In genomic region chr11:49872779-49873178, GRCm38 (mm10) we compare ENCODE assay signal across 23 mouse cellular contexts. TPM values are rescaled to one million over a fixed set of nuclear protein-coding genes. Genes with fewer than 3 reads are reported as not detected.
A peak's percentile ranks its signal among the peaks of the same experiment; 100 is the strongest.
DNase-seq lines count a peak whose midpoint lies in the region; ATAC-seq and TF ChIP-seq lines count a peak whose summit lies in the region.
"Had no signal": no experiment of that assay in that cellular context is flagged by ENCODE, and none has a peak within 500 bp of the region (broad histone marks: within the 10 kb centered on the region; RNA-seq: fewer than 3 reads in every experiment).

No protein-coding gene starts in this region.

- TF ChIP-seq CTCF in stomach, postnatal 0 days (IDR thresholded peaks at IDR 0.05; ENCODE audit: low read depth): no peak

- H3K4me1 ChIP-seq in heart, embryonic 11.5 days (ENCODE audit: control insufficient read depth, insufficient read depth, low read length): peaks cover 16% of the 10 kb centered on the region
- peaks cover 22% of the 10 kb centered on the region for H3K4me1 ChIP-seq in liver, embryonic 13.5 days (replicated peaks)
- H3K4me1 ChIP-seq in stomach, postnatal 0 days (replicated peaks; ENCODE audit: control insufficient read depth, insufficient read depth): no peaks in the 10 kb centered on the region
- H3K4me1 ChIP-seq in forebrain, embryonic 13.5 days: peaks cover 10% of the 10 kb centered on the region
- H3K4me1 ChIP-seq: embryonic facial prominence, embryonic 12.5 days; limb, embryonic 15.5 days; stomach, embryonic 15.5 days had no signal

- 86% methylated on average over 6 of the region's 6 CpGs for WGBS in heart, embryonic 11.5 days (ENCODE audit: insufficient replicate concordance)
- 43% methylated on average over 6 of the region's 6 CpGs for WGBS in liver, embryonic 13.5 days (ENCODE audit: insufficient replicate concordance)
- 92% methylated on average over 6 of the region's 6 CpGs for WGBS in stomach, postnatal 0 days
- 97% methylated on average over 6 of the region's 6 CpGs for WGBS in forebrain, embryonic 13.5 days

- no peak for DNase-seq in heart, adult 8-10 months (ENCODE audit: low spot score)
- peak; percentile 59 for DNase-seq in c-Kit-positive CD71-positive TER-119-positive erythroid progenitor cells, embryonic 14.5 days (ENCODE audit: low spot score)
- peak; percentile 69 for DNase-seq in liver, embryonic 13.5 days
- peak; percentile 10 for DNase-seq in stomach, postnatal 0 days (ENCODE audit: low spot score)
- DNase-seq in cerebellum, postnatal 4 days (ENCODE audit: low spot score in 2 of 2): no peak
- no peak for DNase-seq in thymus, postnatal 4 days
- DNase-seq: cerebellum, adult 9-10 months; heart, adult 18-20 months; kidney, adult 8-10 months; kidney, postnatal 25 days; thymus, postnatal 36 days had no signal

- ATAC-seq in heart, embryonic 11.5 days (replicated peaks; ENCODE audit: insufficient number of reproducible peaks, low FRiP score, low TSS enrichment): peak; percentile 64
- ATAC-seq in liver, embryonic 13.5 days (ENCODE audit: low read depth): peak; percentile 90
- ATAC-seq in stomach, postnatal 0 days (ENCODE audit: low FRiP score, low TSS enrichment): no peak
- no peak for ATAC-seq in forebrain, embryonic 13.5 days
- ATAC-seq: forebrain, embryonic 16.5 days; inflammation-experienced regulatory T-cells, adult 6 months; lung, postnatal 0 days had no signal

- no peaks in the 10 kb centered on the region for H3K9me3 ChIP-seq in heart, embryonic 11.5 days (replicated peaks; ENCODE audit: control insufficient read depth, low read length)
- no peaks in the 10 kb centered on the region for H3K9me3 ChIP-seq in liver, embryonic 13.5 days (replicated peaks)
- H3K9me3 ChIP-seq in stomach, postnatal 0 days (ENCODE audit: control insufficient read depth, low read length): no peaks in the 10 kb centered on the region
- no peaks in the 10 kb centered on the region for H3K9me3 ChIP-seq in forebrain, embryonic 13.5 days (replicated peaks)
- H3K9me3 ChIP-seq: embryonic facial prominence, embryonic 12.5 days; hindbrain, embryonic 13.5 days; limb, embryonic 15.5 days; midbrain, embryonic 13.5 days; neural tube, embryonic 12.5 days; stomach, embryonic 15.5 days had no signal

- no peaks in the 10 kb centered on the region for H3K27me3 ChIP-seq in heart, embryonic 11.5 days (ENCODE audit: control insufficient read depth, insufficient read depth, low read length)
- H3K27me3 ChIP-seq in liver, embryonic 13.5 days: no peaks in the 10 kb centered on the region
- no peaks in the 10 kb centered on the region for H3K27me3 ChIP-seq in stomach, postnatal 0 days (ENCODE audit: control insufficient read depth, insufficient read depth, low read length)
- no peaks in the 10 kb centered on the region for H3K27me3 ChIP-seq in forebrain, embryonic 13.5 days
- H3K27me3 ChIP-seq: CH12.LX; embryonic facial prominence, embryonic 12.5 days; hindbrain, embryonic 13.5 days; limb, embryonic 15.5 days; midbrain, embryonic 13.5 days; neural tube, embryonic 12.5 days; stomach, embryonic 15.5 days had no signal

- no peak overlapping the region for H3K4me3 ChIP-seq in heart, embryonic 11.5 days (ENCODE audit: low read depth, low read length)
- no peak overlapping the region for H3K4me3 ChIP-seq in liver, embryonic 13.5 days (replicated peaks)
- H3K4me3 ChIP-seq in stomach, postnatal 0 days (ENCODE audit: low read depth, low read length): no peak overlapping the region
- H3K4me3 ChIP-seq in forebrain, embryonic 13.5 days: no peak overlapping the region
- H3K4me3 ChIP-seq: embryonic facial prominence, embryonic 12.5 days; hindbrain, embryonic 13.5 days; limb, embryonic 15.5 days; midbrain, embryonic 13.5 days; neural tube, embryonic 12.5 days; stomach, embryonic 15.5 days had no signal

- H3K4me2 ChIP-seq in heart, embryonic 11.5 days: no peak overlapping the region
- peak overlapping the region; percentile 23 for H3K4me2 ChIP-seq in liver, embryonic 13.5 days
- no peak overlapping the region for H3K4me2 ChIP-seq in stomach, postnatal 0 days (replicated peaks; ENCODE audit: low read depth)
- no peak overlapping the region for H3K4me2 ChIP-seq in forebrain, embryonic 13.5 days
- H3K4me2 ChIP-seq: embryonic facial prominence, embryonic 12.5 days; hindbrain, embryonic 13.5 days; limb, embryonic 15.5 days; midbrain, embryonic 13.5 days; neural tube, embryonic 12.5 days; stomach, embryonic 15.5 days had no signal

- no peak for TF ChIP-seq EP300 in stomach, postnatal 0 days (optimal IDR thresholded peaks at IDR 0.05)

- no peak overlapping the region; the same call in 1 of the 2 replicates for H3K27ac ChIP-seq in heart, embryonic 11.5 days (ENCODE audit: low read depth, low read length)
- H3K27ac ChIP-seq in liver, embryonic 13.5 days: peak overlapping the region; percentile 82
- H3K27ac ChIP-seq in stomach, postnatal 0 days (replicated peaks): no peak overlapping the region
- no peak overlapping the region for H3K27ac ChIP-seq in forebrain, embryonic 13.5 days
- H3K27ac ChIP-seq: embryonic facial prominence, embryonic 12.5 days; hindbrain, embryonic 13.5 days; limb, embryonic 15.5 days; midbrain, embryonic 13.5 days; neural tube, embryonic 12.5 days; stomach, embryonic 15.5 days had no signal

- H3K36me3 ChIP-seq in heart, embryonic 11.5 days (ENCODE audit: control insufficient read depth, insufficient read depth, low read length): peaks cover 2% of the 10 kb centered on the region; the same call in 1 of the 2 replicates
- peaks cover 66% of the 10 kb centered on the region for H3K36me3 ChIP-seq in liver, embryonic 13.5 days
- peaks cover 8% of the 10 kb centered on the region for H3K36me3 ChIP-seq in stomach, postnatal 0 days (ENCODE audit: control insufficient read depth, insufficient read depth, low read length)
- H3K36me3 ChIP-seq in forebrain, embryonic 13.5 days (ENCODE audit: poor library complexity, severe bottlenecking): peaks cover 44% of the 10 kb centered on the region

- H3K9ac ChIP-seq in heart, embryonic 11.5 days (ENCODE audit: low read depth, low read length): no peak overlapping the region
- peak overlapping the region; percentile 54 for H3K9ac ChIP-seq in liver, embryonic 13.5 days
- no peak overlapping the region for H3K9ac ChIP-seq in stomach, postnatal 0 days (ENCODE audit: low read length)
- no peak overlapping the region for H3K9ac ChIP-seq in forebrain, embryonic 13.5 days
- H3K9ac ChIP-seq: embryonic facial prominence, embryonic 12.5 days; hindbrain, embryonic 13.5 days; limb, embryonic 15.5 days; midbrain, embryonic 13.5 days; neural tube, embryonic 12.5 days; stomach, embryonic 15.5 days had no signal

RNA-seq across cellular contexts. Expression of gene Mapk9, which starts 26.2 kb away (rescaled TPM):
- polyA plus RNA-seq in heart, embryonic 11.5 days (2014; fragmentation: Nextera tagmentation; extraction: Ambion mirVana): 35.8 and 40.8 TPM in 2 replicates
- 10 to 100 TPM; 42.8 to 47.4 (median 43.5) TPM for total RNA-seq in heart, adult 8-10 months (2022)
- polyA plus RNA-seq in liver, embryonic 13.5 days (2015; fragmentation: Nextera tagmentation; extraction: Ambion mirVana): 21.6 and 28.3 TPM in 2 replicates
- polyA plus RNA-seq in stomach, postnatal 0 days (2015; fragmentation: Nextera tagmentation; extraction: Ambion mirVana): 19.2 and 19.7 TPM in 2 replicates
- polyA plus RNA-seq in forebrain, embryonic 13.5 days (2015; fragmentation: Nextera tagmentation; extraction: Ambion mirVana): 33.1 and 33.2 TPM in 2 replicates

RNA-seq across cellular contexts. Expression of gene Rasgef1c, which starts 28.9 kb away (rescaled TPM):
- 0.13 and 0.45 TPM in 2 replicates for polyA plus RNA-seq in heart, embryonic 11.5 days (2014; fragmentation: Nextera tagmentation; extraction: Ambion mirVana)
- under 1 TPM; 0.23 to 0.56 (median 0.44) TPM for total RNA-seq in heart, adult 8-10 months (2022)
- polyA plus RNA-seq in liver, embryonic 13.5 days (2015; fragmentation: Nextera tagmentation; extraction: Ambion mirVana): not detected in 2 replicates
- 0.57 and 0.74 TPM in 2 replicates for polyA plus RNA-seq in stomach, postnatal 0 days (2015; fragmentation: Nextera tagmentation; extraction: Ambion mirVana)
- 5.7 and 6.3 TPM in 2 replicates for polyA plus RNA-seq in forebrain, embryonic 13.5 days (2015; fragmentation: Nextera tagmentation; extraction: Ambion mirVana)
- total RNA-seq: CH12.LX had no signal
- polyA plus RNA-seq: lung, postnatal 0 days had no signal

Comparison
In these comparisons a context has a peak if more than half of its experiments do, and no peak if none do; other contexts are left out.
1. ATAC-seq: peak in heart, embryonic 11.5 days (single experiment) and liver, embryonic 13.5 days (single experiment); none in stomach, postnatal 0 days (single experiment) and forebrain, embryonic 13.5 days (single experiment).
2. DNase-seq: peak in c-Kit-positive CD71-positive TER-119-positive erythroid progenitor cells, embryonic 14.5 days (single experiment), liver, embryonic 13.5 days (single experiment) and stomach, postnatal 0 days (single experiment); none in heart, adult 8-10 months (single experiment), cerebellum, postnatal 4 days (0 of 2) and thymus, postnatal 4 days (single experiment).